Mouse (Mus musculus): ENCODE measurements at regions not wholly inside any gene's neighbourhood (a gene's known extent, or its start where the extent isn't known, plus 50 kb on each side); places are given as distances from the start of the nearest gene placed in this dataset.

DNA sequence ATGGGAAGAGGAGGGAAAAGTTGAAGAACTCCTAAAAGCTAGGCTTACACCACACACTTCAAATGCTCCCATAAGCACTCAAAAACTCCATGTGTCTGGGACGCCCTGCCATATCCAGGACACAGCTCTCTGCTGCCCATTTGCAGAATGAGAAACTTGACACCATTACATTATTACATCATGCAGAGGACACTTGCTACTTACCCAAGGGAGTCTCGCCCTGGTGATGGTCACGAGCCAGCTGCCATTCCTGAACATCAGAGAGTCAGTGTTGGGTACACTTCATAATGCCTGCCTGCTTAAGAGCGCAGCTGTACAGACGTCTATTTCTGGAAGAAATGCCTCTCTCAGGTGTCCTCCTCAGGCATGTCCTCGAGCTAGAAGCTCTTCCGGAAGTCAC lies 135.3 kb downstream of the Rpl36a-ps1 start:
- TF ChIP-seq CTCF (conservative IDR thresholded peaks at IDR 0.05; ENCODE audit: low read length) (no peak), NANOG (IDR thresholded peaks at IDR 0.05; ENCODE audit: borderline replicate concordance, low read length) (no peak)
